Mouse (Mus musculus): ENCODE data around the gene Mtfmt.
A peak's percentile ranks its signal among the peaks of the same experiment; 100 is the strongest.

Gene Mtfmt

DNA sequence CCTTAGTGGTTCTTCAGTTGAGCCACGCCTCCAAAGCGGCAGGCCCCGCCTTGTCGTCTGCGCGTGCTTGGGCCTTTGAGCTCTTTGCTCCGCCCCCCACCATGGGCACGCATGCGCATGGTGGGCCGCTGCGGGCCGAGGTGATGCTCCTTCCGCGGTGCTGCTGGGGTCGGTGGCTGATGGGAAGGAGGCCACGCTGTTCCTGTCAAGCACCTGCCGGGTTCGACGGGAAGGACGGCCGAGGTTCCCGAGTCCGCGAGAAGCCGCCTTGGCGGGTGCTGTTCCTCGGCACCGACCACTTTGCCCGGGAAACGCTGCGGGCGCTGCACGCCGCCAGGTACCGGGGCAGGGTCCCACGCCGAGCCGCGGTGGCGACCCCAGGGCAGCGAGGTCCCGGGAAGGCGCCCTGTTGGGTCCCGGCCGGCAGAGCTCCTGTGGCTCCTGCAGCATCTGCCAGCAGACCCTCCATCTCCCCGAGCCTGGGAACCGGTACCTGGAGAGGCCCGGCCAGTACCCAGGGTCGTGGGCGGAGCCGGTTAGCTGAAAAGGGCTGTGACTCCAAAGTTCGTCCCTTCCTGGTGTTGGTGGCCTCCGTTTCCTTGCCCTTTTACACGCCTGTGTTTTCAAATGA is at the start of gene Mtfmt:
TSS of gene Mtfmt (plus strand) at position 112 of the 631 bp plus-strand sequence.
- peak; percentile 95 to 97 for DNase-seq (ENCODE audit: low spot score in 2 of 2)

DNA sequence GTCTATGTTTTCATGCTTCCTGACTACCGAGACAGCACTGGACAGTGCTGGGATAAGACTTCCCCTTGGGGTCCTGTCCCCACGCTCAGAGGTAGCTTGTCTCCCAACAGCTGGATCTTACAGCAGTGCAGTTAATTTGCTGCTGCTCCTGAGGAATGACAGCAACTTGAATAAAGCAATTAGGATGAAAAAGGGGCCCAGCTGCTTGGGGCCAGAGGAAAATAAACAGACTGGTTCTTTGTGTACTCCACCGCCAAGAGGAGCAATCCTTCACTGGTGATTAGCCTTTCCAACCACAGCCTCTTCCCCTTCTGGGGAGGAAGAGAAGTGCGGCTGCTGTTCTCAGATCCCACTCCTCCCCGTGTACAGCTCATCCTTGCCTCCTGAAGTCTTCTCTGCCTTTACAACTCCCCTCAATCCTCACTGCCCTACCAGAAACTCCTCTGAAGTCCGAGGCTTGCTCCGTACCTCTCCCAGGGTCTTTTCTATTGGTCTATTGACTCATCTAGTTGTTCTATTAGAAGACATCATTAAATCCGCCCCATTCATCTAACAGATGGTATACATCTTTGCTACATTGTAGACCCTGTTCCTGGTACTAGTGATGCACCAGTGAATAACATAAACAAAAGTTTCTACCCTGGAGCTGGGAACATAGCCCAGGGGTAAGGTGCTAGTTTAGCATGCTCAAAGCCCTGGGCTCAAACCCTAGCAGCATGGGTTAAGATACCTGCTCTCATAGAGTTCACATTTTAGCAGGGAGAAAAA is 49.0 kb upstream of the Mtfmt start:
- no peak for DNase-seq (ENCODE audit: low spot score in 2 of 2)

DNA sequence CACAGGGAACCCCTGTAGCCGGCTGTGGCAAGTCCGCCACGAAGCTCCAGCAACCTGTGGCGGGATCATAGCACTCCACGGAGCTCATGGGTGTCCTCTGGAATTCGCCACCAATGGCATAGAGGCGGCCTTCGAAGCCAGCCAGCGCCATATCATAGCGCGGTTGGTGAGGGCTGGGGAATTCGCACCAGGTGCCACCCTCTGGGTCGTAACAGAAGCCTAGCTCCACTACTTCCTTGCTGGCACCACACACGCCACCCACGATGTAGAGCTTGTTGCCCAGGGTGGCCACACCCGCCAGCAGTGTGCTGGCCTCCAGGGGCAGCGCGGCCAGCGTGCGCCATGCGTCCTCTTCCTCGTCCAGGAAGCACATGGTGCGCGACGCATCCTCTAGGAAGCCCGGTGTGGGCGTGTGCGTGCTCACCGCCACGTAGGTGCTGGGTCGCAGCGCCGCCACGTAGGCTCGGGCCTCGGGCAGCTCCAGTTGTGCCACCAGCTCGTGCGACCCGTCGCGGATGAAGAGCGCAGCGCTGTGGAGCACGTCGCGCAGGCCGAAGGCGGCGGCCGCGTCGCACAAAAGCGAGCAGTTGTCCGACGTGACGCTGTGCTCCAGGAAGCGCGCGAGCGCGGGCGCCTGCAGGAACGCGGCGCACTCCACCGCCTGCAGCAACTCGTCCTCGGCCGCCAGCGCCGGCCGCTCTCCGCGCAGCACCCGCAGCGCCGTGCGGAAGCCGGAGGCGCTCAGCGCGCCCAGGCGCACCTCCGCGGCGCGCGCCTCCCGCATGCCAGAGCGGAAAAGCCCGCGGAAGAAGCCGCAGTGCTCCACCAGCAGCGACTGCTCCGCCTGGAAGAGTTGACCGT is 44.6 kb upstream of the Mtfmt start:
- no peak for DNase-seq (ENCODE audit: low spot score in 2 of 2)

DNA sequence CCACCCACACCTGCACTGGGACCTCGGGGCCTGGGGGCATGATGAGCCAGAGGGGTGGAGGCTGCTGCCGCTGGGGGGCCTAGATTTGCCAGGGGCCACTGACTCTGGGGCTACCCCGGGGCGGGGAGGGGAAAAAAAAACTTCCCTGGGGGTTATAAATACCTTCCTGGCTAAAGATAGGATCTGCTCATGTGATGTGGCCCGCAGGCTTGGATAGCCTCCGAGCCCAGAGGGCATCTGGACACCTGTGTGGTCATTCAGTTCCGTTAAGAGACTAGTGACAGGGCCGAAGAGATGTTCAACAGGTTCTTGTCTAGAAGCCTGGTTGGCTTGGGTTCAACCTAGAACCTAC is 44.0 kb upstream of the Mtfmt start, which contains the start of gene Kbtbd13:
TSS of gene Kbtbd13 (minus strand) at position 40 of the 352 bp plus-strand sequence.
- DNase-seq (ENCODE audit: low spot score in 2 of 2): no peak

DNA sequence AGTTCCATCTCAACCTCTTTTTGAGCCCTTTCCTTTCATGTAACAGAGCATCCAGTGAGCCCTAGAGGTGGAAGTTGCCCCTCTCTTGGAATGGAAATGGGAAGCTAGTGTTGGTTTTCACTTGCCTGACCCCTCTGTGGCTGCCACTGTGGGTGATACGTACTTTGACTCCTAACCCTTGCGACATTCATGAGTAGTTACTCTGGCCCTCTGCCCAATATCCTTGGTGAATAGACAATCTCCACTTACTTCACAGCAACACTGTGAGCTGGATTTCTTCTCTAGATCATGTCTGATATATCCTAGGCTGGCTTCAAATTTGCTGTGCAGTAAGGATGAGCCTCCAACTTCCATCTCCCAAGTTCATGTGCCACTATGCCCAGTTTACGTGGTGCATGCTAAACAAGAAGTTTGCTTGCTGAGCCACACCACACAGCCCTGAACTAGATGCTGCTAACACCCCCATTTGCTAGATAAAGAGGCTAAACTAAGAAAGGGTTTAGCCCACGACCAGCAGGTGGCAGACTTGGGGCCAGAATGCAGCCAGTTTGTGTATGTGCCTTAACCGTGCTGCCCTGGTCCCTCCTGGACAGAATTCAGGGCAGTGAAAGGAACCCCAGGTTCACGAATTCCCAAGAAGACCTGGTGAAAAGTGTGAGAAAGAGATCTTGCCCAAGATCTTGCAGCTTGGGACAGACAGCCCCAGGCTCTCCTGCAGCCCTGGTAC is 42.8 kb upstream of the Mtfmt start:
- peak; percentile 52 to 82 for DNase-seq (ENCODE audit: low spot score in 2 of 2)

DNA sequence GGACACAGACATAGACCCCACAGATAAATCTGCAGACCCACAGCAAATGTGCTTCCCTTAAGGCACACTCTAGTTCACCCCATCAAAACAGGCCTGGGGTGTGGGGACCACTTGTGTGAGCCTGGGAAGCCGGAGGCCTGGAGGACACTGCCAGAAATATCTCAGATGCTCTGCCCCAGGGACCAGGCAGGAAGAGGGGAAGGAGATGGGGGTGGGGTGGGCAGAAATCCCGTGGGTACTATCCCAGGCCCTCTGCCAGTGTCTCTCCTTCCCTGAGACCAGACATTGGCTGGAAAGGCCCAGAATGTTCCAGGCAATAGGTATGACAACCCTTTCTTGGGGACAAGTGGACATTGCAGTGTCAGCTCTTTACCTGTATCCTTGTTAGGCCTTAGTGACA is 42.0 kb upstream of the Mtfmt start:
- DNase-seq (ENCODE audit: low spot score in 2 of 2): no peak

DNA sequence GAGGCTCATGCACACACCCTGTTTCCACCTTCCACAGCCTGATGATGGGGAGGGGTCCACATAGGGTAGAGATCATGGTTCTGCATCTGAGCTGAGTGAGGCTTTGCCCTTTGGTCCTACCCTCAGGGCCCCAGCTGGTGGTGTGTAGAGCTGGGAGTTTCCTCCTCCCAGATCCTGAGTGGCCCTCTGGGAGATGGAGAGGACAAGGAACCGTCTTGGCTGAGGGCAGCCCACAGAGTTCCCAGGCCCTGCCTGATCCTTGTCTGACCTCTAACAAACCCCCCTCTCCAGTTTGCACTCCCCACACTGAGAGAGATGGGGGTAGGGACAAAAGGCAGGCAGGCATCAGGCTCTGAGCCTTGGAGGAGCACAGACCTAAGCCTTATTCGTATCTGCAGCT is 41.2 kb upstream of the Mtfmt start:
- no peak for DNase-seq (ENCODE audit: low spot score in 2 of 2)

DNA sequence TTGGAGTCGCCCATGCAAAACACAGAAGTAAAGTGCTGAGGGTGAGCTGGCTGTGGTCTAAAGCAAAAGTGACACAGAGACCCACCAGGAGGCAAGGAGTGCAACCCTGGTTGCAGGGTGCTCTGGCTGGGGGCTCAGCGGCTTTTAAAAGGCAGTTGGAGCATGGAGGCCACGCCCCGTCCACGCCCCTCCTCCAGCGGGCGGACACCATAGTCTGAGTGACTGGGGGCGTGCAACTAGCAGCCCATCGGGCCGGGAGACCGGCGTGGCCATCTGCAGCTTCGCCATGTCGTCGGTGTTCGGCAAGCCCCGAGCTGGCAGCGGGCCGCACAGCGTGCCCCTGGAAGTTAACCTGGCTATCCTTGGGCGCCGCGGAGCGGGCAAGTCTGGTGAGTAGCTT is 37.3 kb upstream of the Mtfmt start, which contains the start of gene Rasl12:
TSS of gene Rasl12 (plus strand) at position 228 of the 400 bp plus-strand sequence.
- peak; percentile 41 to 70 for DNase-seq (ENCODE audit: low spot score in 2 of 2)

DNA sequence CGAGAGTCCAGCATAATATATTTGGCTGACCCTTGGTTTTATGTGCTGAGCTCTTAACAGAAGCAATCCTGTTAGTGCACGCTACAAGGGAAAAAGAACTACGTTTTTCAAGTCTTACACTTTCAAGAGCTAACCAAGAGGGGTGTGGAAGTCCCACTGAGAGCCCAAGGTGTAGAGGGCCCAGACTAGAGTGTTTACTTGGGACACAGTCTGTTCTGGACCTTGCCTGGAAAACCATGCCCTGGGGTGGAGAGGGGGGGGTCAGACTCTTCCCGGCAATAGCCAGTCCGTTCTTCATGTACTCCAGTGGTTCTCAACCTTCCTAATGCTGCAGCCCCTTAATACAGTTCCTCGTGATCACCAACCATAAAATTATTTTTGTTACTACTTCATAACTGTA is 35.6 kb upstream of the Mtfmt start:
- no peak for DNase-seq (ENCODE audit: low spot score in 2 of 2)

DNA sequence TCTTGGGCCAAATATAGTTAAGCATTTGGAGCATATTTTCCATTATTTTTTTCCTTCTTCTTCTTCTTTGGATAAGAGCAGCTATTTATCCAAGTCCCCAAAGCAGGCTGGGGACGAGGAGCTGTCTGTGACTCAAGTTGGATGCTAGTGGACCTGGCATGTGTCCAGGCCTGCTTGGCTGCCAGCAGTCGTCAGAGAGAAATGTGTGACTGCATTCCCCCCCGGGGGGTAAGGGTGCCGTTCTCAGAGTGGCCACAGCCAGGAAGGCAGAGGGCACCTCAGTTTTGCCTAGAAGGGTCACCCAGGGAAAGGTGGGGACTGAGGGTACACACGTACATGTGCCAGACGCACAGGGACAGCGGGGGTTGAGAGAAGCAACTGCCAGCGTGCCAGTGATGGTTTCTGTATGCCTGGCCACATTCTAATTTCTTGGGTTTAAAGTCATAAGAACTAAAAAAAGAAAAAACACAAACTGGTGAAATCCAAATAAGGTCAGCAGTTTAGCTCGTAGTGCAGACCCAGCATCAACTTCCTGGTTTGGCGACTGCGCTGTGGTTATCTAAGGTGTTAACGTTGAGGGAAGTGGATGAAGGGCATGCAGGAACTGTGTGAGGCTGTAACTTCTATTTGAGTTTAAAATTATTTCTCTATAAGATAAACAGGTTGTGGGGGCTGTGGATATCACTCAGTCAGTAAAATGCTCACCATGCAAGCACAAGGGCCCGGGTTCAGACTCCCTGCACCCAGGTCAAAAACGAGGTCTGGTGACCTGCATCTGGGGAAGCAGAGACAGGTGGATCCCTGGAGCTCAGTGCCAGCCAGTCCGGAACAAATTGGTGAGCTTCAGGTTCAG is 31.0 kb upstream of the Mtfmt start:
- DNase-seq (ENCODE audit: low spot score in 2 of 2): no peak

DNA sequence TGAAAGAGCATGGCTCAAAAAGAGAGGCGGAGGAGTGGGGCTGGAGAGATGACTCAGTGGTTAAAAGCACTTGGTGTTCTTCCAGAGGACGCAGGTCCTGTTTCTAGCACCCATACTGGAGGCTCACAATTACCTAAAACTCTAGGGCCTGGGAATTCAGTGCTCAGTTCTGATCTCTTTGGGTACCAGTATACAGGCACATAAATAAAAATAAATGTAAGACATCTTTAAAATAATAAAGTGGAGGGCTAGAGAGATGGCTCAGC is 30.5 kb upstream of the Mtfmt start:
- no peak for DNase-seq (ENCODE audit: low spot score in 2 of 2)

DNA sequence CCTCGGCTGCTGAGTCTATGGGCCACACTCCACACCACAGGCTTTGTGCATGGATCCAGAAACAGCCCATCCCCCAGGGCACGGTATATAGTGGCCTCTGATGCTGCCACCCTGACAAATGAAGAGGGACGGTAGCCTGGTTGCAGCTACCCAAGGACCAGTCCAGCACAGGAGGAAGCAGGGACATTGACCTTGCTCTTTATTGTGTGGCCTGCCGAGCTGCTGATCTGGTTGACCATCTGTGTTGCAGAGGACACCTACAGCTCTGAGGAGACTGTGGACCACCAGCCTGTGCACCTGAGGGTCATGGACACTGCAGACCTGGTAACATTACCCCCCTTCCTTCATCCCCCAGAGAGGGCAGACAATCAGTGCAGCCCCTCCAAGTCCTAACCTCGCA is 28.3 kb upstream of the Mtfmt start:
- DNase-seq (ENCODE audit: low spot score in 2 of 2): no peak

DNA sequence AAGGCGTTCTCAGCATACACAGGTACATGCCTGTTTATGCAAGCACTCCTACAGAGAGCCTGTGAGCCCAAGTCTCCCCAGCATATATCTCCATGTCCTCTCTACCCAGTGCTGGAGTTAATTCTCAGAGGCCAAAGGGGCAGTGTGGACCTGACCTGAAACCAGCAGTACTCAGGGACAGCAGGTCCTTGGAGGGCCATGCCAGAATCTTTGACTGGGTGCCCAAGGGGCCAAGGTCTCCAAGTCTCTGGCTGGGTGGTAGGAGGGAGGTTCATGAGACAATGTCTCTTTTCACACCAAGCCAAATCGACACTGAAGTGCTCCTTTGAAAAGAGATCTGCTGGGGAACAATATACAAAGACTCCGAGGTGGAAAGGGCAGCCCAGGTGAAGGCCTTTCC is 27.7 kb upstream of the Mtfmt start:
- no peak for DNase-seq (ENCODE audit: low spot score in 2 of 2)

DNA sequence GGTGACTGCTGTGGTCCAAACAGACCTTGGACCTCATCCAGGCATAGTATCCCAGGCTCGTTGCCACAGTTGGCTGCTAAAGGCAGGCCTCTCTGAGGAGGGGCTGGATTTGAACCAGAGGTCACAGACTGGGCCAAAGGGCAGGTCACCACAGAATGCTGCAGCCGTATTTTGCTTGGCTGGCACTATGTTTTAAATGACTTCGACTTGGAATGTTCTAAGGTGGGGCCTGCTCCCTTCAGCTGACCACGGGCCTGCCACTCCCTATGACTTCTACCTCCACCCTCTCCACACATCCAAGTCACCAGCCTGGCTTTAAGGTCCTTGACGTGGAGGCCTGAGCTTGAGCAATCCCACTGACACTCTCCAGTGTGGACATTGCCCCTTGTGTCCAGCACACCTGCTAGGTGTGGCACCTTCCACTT is 26.7 kb upstream of the Mtfmt start:
- DNase-seq (ENCODE audit: low spot score in 2 of 2): no peak

DNA sequence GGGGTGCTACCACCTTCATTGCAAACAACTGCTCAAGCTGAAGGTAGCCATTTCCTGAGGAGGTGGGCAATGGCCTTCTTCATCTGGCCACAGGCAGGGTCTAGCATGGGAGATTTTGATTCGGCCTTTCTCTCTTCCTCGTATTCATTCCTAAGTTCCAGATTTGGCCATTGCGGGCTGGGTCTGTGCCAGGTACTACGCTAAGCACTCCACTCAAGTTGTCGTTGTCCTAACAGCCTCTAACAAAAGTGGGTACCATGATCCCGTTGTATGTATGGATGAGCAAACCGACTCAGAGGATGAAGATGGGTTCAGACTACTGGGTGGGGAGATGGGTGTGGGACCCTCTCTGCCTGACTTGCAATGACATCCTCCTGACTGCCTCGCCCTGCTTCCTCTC is 25.2 kb upstream of the Mtfmt start:
- no peak for DNase-seq (ENCODE audit: low spot score in 2 of 2)

DNA sequence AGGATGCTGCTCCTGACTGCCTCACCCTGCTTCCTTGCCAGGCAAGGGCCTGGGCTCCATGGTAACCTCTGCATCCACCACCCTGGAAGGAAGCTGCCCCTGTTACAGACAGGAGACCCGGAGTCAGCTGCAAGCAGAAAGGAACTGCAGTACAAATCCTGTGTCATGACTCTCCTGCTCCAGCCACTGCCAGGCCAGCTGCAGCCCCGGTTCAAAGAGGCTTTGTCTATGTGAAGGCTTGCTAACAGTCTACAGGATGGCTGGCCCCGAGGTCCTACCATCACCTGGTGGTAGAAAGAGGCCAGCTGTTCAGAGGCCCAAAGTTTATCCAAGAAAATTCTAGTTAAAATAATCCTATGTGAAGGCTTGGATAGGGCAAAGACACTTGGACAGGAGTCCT is 24.3 kb upstream of the Mtfmt start:
- DNase-seq (ENCODE audit: low spot score in 2 of 2): no peak

DNA sequence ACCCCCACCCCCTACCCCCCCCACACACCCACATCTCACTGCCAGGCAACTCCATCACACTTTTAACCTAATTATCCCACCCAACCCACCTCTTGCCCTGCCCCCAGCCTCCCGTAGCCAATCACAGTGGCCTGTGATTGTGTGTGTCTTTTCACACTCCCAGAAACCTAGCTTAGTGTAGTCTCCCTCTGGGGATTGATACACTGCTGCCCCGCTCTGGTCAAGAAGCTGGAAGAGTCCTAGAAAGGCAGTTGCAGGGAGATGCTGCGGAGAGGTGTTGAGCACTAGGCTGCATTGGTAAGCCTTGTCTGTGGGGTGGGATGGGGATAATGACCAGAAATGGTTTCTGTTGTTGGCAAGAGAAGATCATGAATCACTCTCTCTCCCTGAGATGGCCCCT is 17.8 kb upstream of the Mtfmt start:
- DNase-seq (ENCODE audit: low spot score in 2 of 2): no peak

DNA sequence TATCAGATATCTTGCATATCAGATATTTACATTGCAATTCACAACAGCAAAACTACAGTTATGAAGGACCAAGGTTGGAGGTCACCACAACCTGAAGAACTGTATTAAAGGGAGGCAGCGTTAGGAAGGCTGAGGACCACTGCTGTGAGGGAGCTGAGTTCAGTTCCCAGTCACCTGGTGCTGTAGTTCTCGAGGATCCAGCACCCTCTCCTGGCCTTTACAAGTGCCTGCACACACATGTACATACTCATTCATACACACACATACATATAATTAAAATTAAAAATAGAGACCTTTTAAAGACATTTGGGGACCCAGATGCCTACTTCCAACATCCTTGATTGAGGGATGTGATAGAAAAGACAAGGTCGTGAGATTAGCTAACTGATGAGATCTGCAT is 15.9 kb upstream of the Mtfmt start:
- DNase-seq (ENCODE audit: low spot score in 2 of 2): no peak

DNA sequence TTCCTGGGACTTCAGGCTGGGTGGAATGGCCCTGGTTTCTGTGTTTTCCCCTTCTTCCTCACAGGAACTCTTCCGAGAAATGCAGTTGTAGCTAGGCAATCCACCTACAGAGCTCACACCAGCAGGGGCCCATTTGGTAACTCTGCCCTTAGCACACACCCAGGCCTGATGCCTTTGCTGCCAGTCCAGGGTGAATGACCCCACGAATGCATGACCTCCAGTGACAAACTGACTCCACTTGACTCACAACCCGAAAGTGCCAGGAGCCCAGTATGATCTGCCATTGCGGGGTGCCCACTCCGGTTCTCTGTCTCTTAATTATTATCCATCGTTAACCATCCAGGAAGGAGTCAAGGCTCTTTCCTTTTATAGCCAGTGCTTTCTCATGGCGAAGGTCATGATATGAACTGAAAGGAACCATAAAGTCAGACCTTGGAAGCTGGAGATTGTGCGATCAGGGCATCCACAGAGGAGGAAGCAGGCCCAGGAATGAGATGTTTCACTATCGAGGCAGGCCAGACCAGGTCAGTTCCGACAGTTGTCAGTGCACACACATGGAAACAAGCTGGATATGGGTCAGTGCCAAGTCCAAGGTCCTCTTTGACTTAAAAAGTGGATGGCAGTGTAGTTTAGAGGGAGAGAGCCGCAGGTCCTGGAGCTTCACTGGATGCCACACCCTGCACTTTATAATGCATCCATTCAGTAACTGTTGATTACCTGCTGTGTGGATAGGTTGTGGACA is 12.7 kb upstream of the Mtfmt start, which contains the start of gene Slc51b:
TSS of gene Slc51b (minus strand) at position 196 of the 742 bp plus-strand sequence.
- DNase-seq (ENCODE audit: low spot score in 2 of 2): no peak

DNA sequence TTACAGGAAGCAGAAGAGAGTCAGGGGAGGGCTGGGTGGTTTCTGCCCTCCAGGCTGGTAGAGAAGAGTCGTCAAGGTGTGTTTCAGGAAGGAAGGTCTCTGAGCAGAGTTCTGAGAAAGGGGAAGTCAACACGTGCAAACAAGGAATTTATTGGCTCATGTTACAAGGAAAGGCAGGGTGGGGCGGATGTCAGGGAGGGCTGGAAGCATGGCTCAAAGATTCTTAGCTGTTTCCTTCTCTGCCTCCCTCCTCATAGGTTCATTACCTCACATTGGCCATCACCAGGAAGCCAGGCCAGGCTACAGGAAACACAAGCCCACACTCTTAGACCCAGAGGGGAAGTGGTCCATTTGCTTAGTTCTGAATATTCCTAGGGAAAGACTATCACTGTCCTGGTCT is 11.2 kb upstream of the Mtfmt start:
- no peak for DNase-seq (ENCODE audit: low spot score in 2 of 2)

Data from spleen, postnatal 4 days (tissue).